Mouse (Mus musculus) liver, embryonic 15.5 days (tissue): ENCODE measurements at regions not wholly inside any gene's neighbourhood (a gene's known extent, or its start where the extent isn't known, plus 50 kb on each side); places are given as distances from the start of the nearest gene placed in this dataset.

ENCODE experiments used
- ATAC-seq: fragments of 200-750 bp; cut with Nextera tagmentation; 2 replicates; pipeline ENCODE4 v1.8.0; 2017; ENCODE audit warnings: moderate number of reproducible peaks, mild to moderate bottlenecking, moderate library complexity; ENCODE audit not compliant: insufficient read depth
- H3K27ac ChIP-seq: fragments of 300-500 bp; sonication (generic); replicated peaks from 2 replicates; pipeline ENCODE4 v1.5.1; 2015; ENCODE audit warnings: mild to moderate bottlenecking, inconsistent platforms
- H3K27me3 ChIP-seq: fragments of 300-500 bp; sonication (generic); 2 replicates; pipeline ENCODE4 v1.6.1; 2015; ENCODE audit warnings: mild to moderate bottlenecking, inconsistent platforms
- H3K36me3 ChIP-seq: fragments of 300-500 bp; sonication (generic); replicated peaks from 2 replicates; pipeline ENCODE4 v1.6.1; 2015; ENCODE audit warnings: moderate library complexity, mild to moderate bottlenecking, inconsistent platforms
- H3K4me1 ChIP-seq: fragments of 300-500 bp; sonication (generic); replicated peaks from 2 replicates; pipeline ENCODE4 v1.6.1; 2015; ENCODE audit warnings: inconsistent platforms
- H3K4me2 ChIP-seq: fragments of 300-500 bp; sonication (generic); 2 replicates; pipeline ENCODE4 v1.6.1; 2015; ENCODE audit warnings: moderate library complexity, mild to moderate bottlenecking, inconsistent platforms
- H3K4me3 ChIP-seq: fragments of 300-500 bp; sonication (generic); replicated peaks from 2 replicates; pipeline ENCODE4 v1.5.1; 2015; ENCODE audit warnings: mild to moderate bottlenecking, inconsistent platforms
- H3K9ac ChIP-seq: fragments of 300-500 bp; sonication (generic); 2 replicates; pipeline ENCODE4 v1.6.1; 2015; ENCODE audit warnings: moderate library complexity, mild to moderate bottlenecking, inconsistent platforms
- H3K9me3 ChIP-seq: fragments of 300-500 bp; sonication (generic); replicated peaks from 2 replicates; pipeline ENCODE4 v1.6.1; 2016; ENCODE audit warnings: inconsistent platforms
- WGBS: fragments of 180-500 bp; shearing (Covaris S2); methylation state at CpG from one replicate; pipeline ENCODE4 v1.1.7; 2015; ENCODE audit warnings: mixed read lengths; ENCODE audit not compliant: insufficient replicate concordance; 5-methylcytosine and 5-hydroxymethylcytosine counted together

DNA sequence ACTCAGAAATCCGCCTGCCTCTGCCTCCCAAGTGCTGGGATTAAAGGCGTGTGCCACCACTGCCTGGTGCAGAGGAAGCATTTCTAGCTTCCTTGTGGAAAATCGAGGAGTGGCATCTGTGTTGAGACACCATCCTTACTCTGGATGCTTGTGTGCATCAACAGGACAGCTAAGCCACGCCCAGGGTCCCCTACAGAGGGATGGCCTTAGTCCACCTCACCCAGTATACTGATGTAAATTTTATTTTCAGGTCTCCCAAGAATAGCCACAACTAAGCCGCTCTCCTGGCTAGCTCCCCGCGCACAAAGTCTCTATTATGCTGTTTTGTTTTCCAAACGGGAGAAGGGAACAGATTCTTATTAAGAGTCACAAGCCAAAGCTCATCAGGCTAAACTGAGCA, 262.8 kb upstream of the Sulf2 start:
- Histone ChIP-seq H3K4me2 (no peak overlapping the region), H3K27me3 (no peaks in the 10 kb centered on the region), H3K36me3 (no peaks in the 10 kb centered on the region), H3K27ac (no peak overlapping the region), H3K9me3 (no peaks in the 10 kb centered on the region), H3K4me3 (no peak overlapping the region), H3K9ac (no peak overlapping the region), H3K4me1 (no peaks in the 10 kb centered on the region)
- ATAC-seq = no peak
- 63% methylated on average over 8 of the region's 8 CpGs for WGBS

DNA sequence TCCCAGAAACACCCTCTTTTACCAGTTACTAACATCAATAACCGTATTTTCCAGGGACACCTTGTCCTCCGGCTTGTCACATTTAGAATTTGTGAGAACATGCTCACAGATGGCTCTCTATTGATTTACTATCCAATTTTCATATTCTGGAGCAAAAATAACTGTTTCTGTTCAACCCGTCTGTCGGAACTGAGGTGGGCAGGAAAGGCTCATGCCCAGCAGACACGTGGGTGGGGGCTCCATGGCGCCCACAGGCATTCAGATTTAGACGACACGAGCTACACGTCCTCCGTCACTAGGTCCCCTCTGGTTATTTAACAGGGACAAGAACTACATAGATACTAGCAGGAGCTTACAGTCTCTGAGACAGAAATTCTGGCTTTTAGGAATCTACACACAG, 262.2 kb upstream of the Sulf2 start:
- Histone ChIP-seq H3K4me2 (no peak overlapping the region), H3K9ac (no peak overlapping the region), H3K27ac (no peak overlapping the region), H3K4me1 (no peaks in the 10 kb centered on the region), H3K27me3 (no peaks in the 10 kb centered on the region), H3K4me3 (no peak overlapping the region), H3K9me3 (no peaks in the 10 kb centered on the region), H3K36me3 (no peaks in the 10 kb centered on the region)
- WGBS = 71% methylated on average over 10 of the region's 10 CpGs
- ATAC-seq = no peak

DNA sequence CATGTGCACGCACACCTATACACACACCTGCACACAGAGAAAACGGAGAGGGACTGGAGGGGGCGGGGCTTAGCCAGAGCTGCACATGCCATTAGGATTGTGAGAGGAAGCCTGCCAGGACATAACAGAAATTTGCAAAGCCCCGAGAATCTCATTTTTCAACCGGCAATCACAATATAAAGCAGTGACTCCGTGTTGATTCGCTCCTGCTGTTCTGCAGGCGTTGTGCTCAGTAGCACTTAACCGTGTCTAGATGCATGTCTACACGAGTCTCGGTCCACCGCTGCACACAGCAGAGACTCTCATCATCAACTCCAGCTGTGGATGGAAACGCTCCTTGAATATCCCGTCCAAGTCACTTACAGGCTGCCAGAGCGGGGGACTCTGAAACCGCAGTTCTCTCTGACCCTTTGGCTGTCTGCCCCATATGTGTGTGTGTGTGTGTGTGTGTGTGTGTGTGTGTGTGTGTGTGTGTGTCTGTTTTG, 260.1 kb upstream of the Sulf2 start:
- Histone ChIP-seq H3K27ac (no peak overlapping the region), H3K9ac (no peak overlapping the region), H3K4me1 (no peaks in the 10 kb centered on the region), H3K27me3 (no peaks in the 10 kb centered on the region), H3K9me3 (no peaks in the 10 kb centered on the region), H3K4me3 (no peak overlapping the region), H3K36me3 (no peaks in the 10 kb centered on the region), H3K4me2 (no peak overlapping the region)
- WGBS = 68% methylated on average over 16 of the region's 16 CpGs
- ATAC-seq = no peak

DNA sequence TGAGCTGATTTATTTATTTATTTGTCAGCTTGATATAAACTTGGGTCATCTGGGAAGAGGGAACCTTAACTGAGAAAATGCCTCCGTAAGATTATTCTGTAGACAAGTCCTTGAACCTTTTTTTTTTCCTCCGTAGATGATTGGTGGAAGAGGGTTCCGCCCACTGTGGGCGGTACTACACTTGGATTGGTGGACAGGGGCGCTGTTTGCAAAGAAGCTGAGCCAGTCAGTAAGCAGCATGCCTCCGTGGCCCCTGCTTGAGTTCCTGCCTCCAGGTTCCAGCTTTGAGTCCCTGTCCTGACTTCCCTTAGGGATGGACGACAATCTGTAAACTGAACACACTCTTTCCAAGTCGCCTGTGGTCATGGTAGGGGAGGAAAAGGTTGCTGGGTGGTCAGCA, 259.4 kb upstream of the Sulf2 start:
- ATAC-seq = no peak
- Histone ChIP-seq H3K4me2 (no peak overlapping the region), H3K27ac (no peak overlapping the region), H3K9ac (no peak overlapping the region), H3K27me3 (no peaks in the 10 kb centered on the region), H3K4me1 (no peaks in the 10 kb centered on the region), H3K4me3 (no peak overlapping the region), H3K36me3 (no peaks in the 10 kb centered on the region), H3K9me3 (no peaks in the 10 kb centered on the region)
- WGBS = 71% methylated on average over 8 of the region's 8 CpGs

DNA sequence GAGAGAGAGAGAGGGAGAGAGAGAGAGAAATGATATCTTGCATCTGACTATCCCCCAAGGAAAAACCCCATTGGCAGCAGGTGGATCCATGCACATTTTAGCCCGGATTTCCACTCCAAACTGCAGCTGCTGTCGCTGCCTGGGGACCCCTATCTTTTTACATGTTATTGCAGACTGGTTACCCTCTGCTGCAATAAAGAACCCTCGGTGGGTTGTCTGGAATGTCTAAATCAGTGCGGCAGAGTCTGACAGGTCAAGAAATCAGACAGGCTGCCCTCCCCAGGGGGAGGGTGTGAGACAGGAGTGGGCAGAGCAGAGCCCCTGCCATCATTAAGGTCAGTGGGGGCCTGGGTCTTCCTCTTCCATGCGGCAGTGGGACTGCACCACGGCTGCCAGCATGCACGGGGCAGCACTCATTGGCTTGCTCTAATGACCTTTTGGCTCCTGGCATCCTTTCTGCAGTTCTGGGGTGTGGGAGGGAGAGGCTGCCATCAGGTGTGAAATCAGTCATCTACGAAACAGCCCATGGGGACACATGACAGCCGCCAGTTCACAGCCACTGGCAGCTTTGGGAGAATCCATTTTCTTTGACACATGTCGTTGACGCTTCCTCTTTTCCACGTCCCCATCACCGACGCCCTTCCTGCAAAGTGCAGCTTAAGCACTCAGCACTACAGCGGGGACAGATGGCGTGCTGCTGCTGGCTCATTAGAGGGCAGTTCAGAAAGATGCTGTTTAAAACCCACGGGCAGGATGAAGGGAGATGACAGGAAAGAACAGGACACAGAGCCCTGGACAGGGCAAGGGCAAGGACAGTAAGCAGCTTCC, 256.8 kb upstream of the Sulf2 start:
- Histone ChIP-seq H3K4me3 (no peak overlapping the region), H3K9me3 (no peaks in the 10 kb centered on the region), H3K36me3 (no peaks in the 10 kb centered on the region), H3K27ac (no peak overlapping the region), H3K4me2 (no peak overlapping the region), H3K9ac (no peak overlapping the region), H3K4me1 (no peaks in the 10 kb centered on the region), H3K27me3 (no peaks in the 10 kb centered on the region)
- WGBS = 17% methylated on average over 17 of the region's 17 CpGs
- ATAC-seq = no peak

DNA sequence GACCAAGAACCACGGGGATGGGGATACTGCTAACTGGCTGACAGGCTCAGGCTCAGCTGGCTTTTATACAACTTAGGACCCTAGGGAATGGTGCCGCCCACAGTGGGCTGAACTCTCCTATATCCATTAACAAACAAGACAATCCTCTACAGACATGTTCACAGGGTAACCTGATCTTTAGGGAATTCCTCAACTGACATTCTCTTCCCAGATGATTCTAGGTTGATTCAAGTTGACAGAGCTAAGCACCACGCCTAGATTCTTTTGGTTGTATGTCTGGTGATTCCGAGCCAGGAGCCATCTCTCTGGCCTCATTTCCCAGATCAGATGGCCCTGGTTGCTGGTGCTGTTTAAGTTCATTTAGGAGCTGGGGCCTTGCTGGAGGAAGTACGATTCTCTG, 253.9 kb upstream of the Sulf2 start:
- Histone ChIP-seq H3K9me3 (no peaks in the 10 kb centered on the region), H3K9ac (no peak overlapping the region), H3K4me2 (no peak overlapping the region), H3K27ac (no peak overlapping the region), H3K4me1 (no peaks in the 10 kb centered on the region), H3K36me3 (no peaks in the 10 kb centered on the region), H3K4me3 (no peak overlapping the region), H3K27me3 (no peaks in the 10 kb centered on the region)
- no peak for ATAC-seq
- WGBS = 55% methylated on average over 5 of the region's 5 CpGs

DNA sequence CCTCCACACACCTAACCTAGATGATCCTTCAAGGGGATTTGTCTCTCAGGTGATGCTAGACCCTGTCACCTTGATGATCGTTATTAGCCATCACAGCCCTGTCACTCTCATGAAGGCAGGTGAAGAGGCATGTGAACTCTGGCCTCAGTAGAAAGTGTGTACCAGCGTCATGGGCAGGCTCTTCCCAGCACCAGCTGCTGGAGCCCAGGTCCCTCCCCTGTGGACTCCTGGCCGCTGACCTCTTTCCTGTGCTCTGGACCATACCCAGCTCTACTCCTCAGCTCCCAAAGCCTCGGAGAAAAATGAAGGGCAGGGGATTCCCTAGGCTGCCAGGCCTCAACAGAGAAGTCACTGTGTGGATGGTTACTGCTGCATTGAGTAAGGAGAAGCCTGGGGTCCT, 253.3 kb upstream of the Sulf2 start:
- H3K27me3 ChIP-seq = no peaks in the 10 kb centered on the region
- H3K4me2 ChIP-seq = no peak overlapping the region
- no peak overlapping the region for H3K27ac ChIP-seq
- no peak overlapping the region for H3K4me3 ChIP-seq
- H3K36me3 ChIP-seq = no peaks in the 10 kb centered on the region
- no peak for ATAC-seq
- H3K9ac ChIP-seq = no peak overlapping the region
- WGBS = 50% methylated on average over 4 of the region's 4 CpGs
- no peaks in the 10 kb centered on the region for H3K9me3 ChIP-seq
- H3K4me1 ChIP-seq = no peaks in the 10 kb centered on the region

DNA sequence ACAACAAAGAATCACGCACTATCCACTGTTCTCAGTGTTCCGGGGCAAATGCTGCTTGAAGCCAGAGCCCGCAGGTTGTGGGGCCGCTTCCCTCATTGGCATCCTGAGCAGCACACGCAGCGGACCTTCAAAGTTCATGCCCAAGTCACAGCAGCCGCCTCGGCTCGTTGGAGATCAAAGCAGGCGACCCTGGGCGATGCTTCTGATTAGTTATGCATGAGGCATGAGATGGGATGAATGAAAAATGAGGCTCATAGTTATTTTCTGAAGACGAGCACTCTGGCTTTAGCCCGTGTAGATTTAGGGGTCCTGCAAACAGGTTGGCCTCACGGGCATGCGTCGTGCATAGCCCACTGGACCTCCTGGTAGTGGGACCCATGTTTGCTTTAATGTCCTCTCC, 252.5 kb upstream of the Sulf2 start:
- H3K27me3 ChIP-seq = no peaks in the 10 kb centered on the region
- 79% methylated on average over 16 of the region's 16 CpGs for WGBS
- H3K9ac ChIP-seq = no peak overlapping the region
- no peaks in the 10 kb centered on the region for H3K4me1 ChIP-seq
- H3K27ac ChIP-seq = no peak overlapping the region
- H3K4me3 ChIP-seq = no peak overlapping the region
- no peaks in the 10 kb centered on the region for H3K9me3 ChIP-seq
- no peak overlapping the region for H3K4me2 ChIP-seq
- H3K36me3 ChIP-seq = no peaks in the 10 kb centered on the region
- ATAC-seq = no peak

DNA sequence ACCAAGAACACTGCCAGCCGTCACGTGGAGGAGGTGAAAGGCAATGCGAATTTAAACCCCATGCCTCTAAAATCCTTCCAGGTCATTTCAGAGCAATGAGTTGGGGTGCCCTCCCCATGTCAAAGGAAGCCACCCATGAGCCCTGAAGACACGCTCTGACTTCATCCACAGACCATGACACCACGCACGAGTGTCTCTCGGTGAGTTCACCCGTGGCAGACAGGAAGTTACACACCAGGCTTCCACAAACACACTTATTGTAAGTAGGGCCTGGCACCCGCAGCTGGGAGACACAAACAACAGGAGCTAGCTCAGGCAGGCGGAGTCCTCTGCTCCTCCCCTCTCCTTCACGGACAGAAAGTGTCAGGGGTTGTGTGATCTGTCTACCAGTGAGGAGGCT, 251.4 kb upstream of the Sulf2 start:
- Histone ChIP-seq H3K4me1 (no peaks in the 10 kb centered on the region), H3K27ac (no peak overlapping the region), H3K9ac (no peak overlapping the region), H3K4me3 (no peak overlapping the region), H3K27me3 (no peaks in the 10 kb centered on the region), H3K9me3 (no peaks in the 10 kb centered on the region), H3K36me3 (no peaks in the 10 kb centered on the region), H3K4me2 (no peak overlapping the region)
- no peak for ATAC-seq
- WGBS = 42% methylated on average over 11 of the region's 11 CpGs

DNA sequence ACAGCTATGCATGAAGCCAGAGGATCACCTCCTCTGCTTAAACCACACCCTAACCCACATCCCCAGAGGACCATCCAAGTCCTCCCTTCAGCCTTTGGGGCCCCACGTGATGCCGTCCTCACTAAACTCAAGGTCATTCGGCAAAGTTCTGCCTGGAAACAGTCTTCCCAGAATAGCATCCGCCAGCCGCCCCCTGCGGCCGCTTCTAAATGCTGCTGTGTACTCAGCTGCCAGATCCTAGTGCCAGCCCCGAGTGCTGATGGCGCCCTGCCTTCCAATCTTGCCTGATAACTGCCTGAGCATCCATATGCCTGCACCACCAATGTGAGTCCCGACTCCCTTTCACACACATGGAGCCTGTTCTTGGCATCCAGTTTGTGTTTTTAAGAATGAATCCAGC, 247.9 kb upstream of the Sulf2 start:
- no peak overlapping the region for H3K4me3 ChIP-seq
- no peaks in the 10 kb centered on the region for H3K36me3 ChIP-seq
- H3K27me3 ChIP-seq = no peaks in the 10 kb centered on the region
- 64% methylated on average over 10 of the region's 10 CpGs for WGBS
- ATAC-seq = no peak
- H3K4me1 ChIP-seq = no peaks in the 10 kb centered on the region
- H3K9ac ChIP-seq = no peak overlapping the region
- H3K4me2 ChIP-seq = no peak overlapping the region
- H3K9me3 ChIP-seq = no peaks in the 10 kb centered on the region
- no peak overlapping the region for H3K27ac ChIP-seq

DNA sequence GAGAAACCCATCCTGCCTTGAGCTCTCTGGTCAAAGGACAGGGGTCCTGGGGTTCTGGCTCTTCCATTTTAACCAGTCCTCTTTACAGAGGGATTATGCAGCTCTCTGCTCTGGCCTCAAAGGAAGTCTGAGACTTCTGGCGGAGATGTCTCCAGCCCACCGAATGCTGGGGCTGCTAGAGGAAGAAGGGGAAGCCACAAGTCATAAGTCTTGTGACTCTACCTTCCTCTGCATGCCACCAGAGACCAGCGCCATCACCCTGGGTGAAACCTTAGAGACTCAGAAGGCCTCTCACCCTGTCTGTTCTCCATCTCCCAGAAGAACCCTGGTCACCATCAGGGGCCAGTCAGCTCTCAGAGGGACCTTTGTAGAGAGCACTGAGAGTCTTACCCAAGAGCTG, 246.4 kb upstream of the Sulf2 start:
- H3K4me3 ChIP-seq = no peak overlapping the region
- no peaks in the 10 kb centered on the region for H3K9me3 ChIP-seq
- no peak overlapping the region for H3K27ac ChIP-seq
- ATAC-seq = no peak
- H3K4me2 ChIP-seq = no peak overlapping the region
- WGBS = 14% methylated on average over 3 of the region's 3 CpGs
- H3K9ac ChIP-seq = no peak overlapping the region
- no peaks in the 10 kb centered on the region for H3K4me1 ChIP-seq
- H3K36me3 ChIP-seq = no peaks in the 10 kb centered on the region
- no peaks in the 10 kb centered on the region; the same call in 1 of the 2 replicates for H3K27me3 ChIP-seq

DNA sequence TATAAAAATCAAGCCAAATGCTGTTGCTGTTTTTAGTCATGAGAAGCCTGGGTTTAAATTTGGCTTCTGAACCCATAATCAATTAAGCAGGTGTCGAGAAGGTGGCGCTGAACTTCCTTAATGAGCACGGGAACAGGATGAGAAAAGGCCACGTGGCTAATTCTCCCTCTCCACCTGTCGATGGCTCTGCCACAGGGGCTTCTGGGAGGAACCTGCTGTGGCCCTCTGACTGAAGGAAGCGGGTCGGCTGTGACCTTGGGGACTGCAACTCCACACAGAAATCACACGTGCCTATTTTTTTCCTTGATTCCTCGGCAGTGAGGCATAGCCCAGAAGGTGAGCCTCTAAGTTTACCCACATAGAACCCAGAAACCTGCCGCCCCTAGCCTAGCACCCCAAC, 244.8 kb upstream of the Sulf2 start:
- no peak for ATAC-seq
- no peak overlapping the region for H3K9ac ChIP-seq
- WGBS = 40% methylated on average over 10 of the region's 10 CpGs
- no peaks in the 10 kb centered on the region for H3K9me3 ChIP-seq
- H3K4me3 ChIP-seq = no peak overlapping the region
- no peak overlapping the region for H3K27ac ChIP-seq
- H3K4me1 ChIP-seq = no peaks in the 10 kb centered on the region
- no peak overlapping the region for H3K4me2 ChIP-seq
- no peaks in the 10 kb centered on the region; the same call in 1 of the 2 replicates for H3K27me3 ChIP-seq
- H3K36me3 ChIP-seq = no peaks in the 10 kb centered on the region
